Mouse (Mus musculus) small intestine, adult 2 months (tissue): ENCODE data around the gene Tmem171.

Experiments used
- CTCF ChIP-seq: fragments of 200-500 bp; IDR thresholded peaks from 2 replicates; pipeline ENCODE4 v1.5.1; 2012; ENCODE audit warnings: low read depth, mild to moderate bottlenecking, control low read depth, inconsistent platforms, low read length, moderate library complexity, mixed read lengths; ENCODE audit not compliant: insufficient replicate concordance, insufficient read length; ENCODE audit errors: extremely low read depth
- POLR2A ChIP-seq: fragments of 200-500 bp; IDR thresholded peaks from 2 replicates; pipeline ENCODE4 v1.6.1; 2012; ENCODE audit warnings: low read depth, mild to moderate bottlenecking, control low read depth, inconsistent platforms, low read length, moderate library complexity

- TF ChIP-seq POLR2A (no peak), CTCF (no peak)
Observed at GRCm38 (mm10) chr13:98680470-98681060, 14.1 kb downstream of the Tmem171 start.
